Mouse (Mus musculus): ENCODE results near the gene Rtkn2. TPM values are rescaled to one million over a fixed set of nuclear protein-coding genes. Genes with fewer than 3 reads are reported as not detected.

The Rtkn2 gene
- polyA plus RNA-seq, 1 experiment from 2014 or later: 5.0 TPM

- no peaks in the 10 kb centered on the region for H3K36me3 ChIP-seq (ENCODE audit: control insufficient read depth, insufficient read depth, low read length)
- H3K27me3 ChIP-seq (replicated peaks; ENCODE audit: control insufficient read depth, insufficient read depth, low read length): no peaks in the 10 kb centered on the region
- H3K9ac ChIP-seq (ENCODE audit: low read depth, low read length): no peak overlapping the region
- H3K4me2 ChIP-seq (ENCODE audit: low read depth, low read length): no peak overlapping the region
- no peak overlapping the region for H3K4me3 ChIP-seq (ENCODE audit: low read length)
- H3K27ac ChIP-seq (ENCODE audit: low read length): no peak overlapping the region
- ATAC-seq: no peak
- H3K9me3 ChIP-seq (ENCODE audit: control insufficient read depth, low read length): no peaks in the 10 kb centered on the region
- 85% methylated on average over 17 of the region's 17 CpGs for WGBS
- H3K4me1 ChIP-seq (ENCODE audit: control insufficient read depth, insufficient read depth, low read length): no peaks in the 10 kb centered on the region
These were observed 26.0 kb downstream of the Rtkn2 start for GRCm38 (mm10) chr10:68005404-68005803.

DNA sequence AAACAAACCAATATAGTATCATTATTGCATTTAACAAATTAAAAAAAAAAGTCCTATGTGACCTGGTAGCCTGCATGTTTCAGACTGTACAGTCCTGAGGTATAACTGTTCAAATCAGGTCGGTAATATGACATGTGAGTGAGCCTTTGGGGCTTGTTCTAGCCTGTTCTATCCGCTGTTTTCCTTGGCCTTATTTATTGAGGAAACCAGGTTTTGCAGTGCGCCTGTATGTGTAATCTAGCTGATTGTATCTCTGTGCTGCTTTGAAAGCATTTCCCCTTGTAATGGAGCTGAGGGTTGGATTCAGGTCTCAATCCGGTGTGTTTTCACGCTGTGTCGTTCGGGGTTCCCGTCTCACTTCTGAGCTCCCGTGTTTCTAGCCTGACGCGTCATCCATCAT, 27.1 kb downstream of the Rtkn2 start:
- H3K9me3 ChIP-seq (ENCODE audit: control insufficient read depth, low read length): no peaks in the 10 kb centered on the region
- no peak for ATAC-seq
- WGBS: 94% methylated on average over 11 of the region's 11 CpGs

DNA sequence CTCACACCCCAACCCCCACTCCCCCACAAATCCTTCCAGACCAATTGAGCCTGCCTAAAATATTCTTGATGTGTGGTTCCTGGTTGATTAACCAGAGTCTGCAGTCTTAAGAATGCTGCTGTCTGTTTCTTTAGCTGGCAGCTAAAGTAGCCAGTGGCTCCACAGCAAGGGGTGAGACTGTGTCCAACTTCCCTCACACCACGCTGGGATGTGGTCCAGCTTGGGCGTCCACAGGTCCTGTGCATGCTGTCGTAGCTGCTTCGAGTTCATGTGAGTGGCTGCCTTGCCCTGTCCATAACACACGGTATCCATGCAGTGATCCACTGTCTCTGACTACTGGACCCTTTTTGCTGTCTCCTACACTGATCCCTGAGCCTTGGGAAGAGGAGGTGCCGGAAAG, 27.7 kb downstream of the Rtkn2 start:
- Histone ChIP-seq H3K4me3 (ENCODE audit: low read length) (no peak overlapping the region), H3K9me3 (ENCODE audit: control insufficient read depth, low read length) (no peaks in the 10 kb centered on the region), H3K27ac (ENCODE audit: low read length) (no peak overlapping the region), H3K9ac (ENCODE audit: low read depth, low read length) (no peak overlapping the region), H3K27me3 (replicated peaks; ENCODE audit: control insufficient read depth, insufficient read depth, low read length) (no peaks in the 10 kb centered on the region), H3K36me3 (ENCODE audit: control insufficient read depth, insufficient read depth, low read length) (no peaks in the 10 kb centered on the region), H3K4me1 (ENCODE audit: control insufficient read depth, insufficient read depth, low read length) (no peaks in the 10 kb centered on the region), H3K4me2 (ENCODE audit: low read depth, low read length) (no peak overlapping the region)
- WGBS: 94% methylated on average over 6 of the region's 6 CpGs
- ATAC-seq: no peak

More for the DNA sequence above, 27.1 kb downstream of the Rtkn2 start:
- Histone ChIP-seq H3K4me3 (ENCODE audit: low read length) (no peak overlapping the region), H3K36me3 (ENCODE audit: control insufficient read depth, insufficient read depth, low read length) (no peaks in the 10 kb centered on the region), H3K27me3 (replicated peaks; ENCODE audit: control insufficient read depth, insufficient read depth, low read length) (no peaks in the 10 kb centered on the region), H3K9ac (ENCODE audit: low read depth, low read length) (no peak overlapping the region), H3K4me2 (ENCODE audit: low read depth, low read length) (no peak overlapping the region), H3K27ac (ENCODE audit: low read length) (no peak overlapping the region), H3K4me1 (ENCODE audit: control insufficient read depth, insufficient read depth, low read length) (no peaks in the 10 kb centered on the region)

DNA sequence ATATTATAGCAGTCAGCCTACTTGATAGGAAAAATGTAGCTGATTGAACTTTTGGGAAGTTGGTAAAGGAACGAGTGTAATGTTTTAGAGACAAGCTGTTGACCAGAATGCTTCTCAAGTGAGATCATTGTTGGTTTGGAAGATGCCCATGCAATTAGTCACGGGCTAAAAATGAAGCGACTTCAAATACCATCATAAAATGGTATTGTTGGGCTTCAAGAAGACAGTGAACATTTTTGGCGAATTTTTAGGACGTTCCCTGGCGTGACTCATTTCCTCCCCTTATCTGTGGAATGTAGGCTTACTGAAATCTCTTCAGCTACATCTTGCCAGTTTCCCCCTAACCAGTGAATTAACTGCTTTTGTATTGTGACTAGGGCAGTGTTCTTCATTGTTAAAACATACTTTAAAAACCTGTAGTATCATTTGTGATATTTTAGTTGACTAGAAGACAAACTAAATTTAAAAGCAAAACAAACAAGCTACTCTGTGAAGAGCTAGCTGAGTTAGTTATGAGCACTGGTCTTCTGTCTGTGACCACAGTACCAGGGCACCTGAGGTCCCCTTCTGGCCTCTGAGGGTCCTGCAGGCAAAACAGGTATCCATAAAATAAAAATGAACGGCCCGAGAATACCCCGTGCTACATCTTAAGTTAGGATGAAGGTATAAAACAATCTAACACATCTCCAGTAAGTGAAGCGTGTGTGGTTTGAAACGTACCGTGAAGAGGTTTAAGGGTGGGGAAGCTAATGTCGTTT, 29.0 kb downstream of the Rtkn2 start:
- no peaks in the 10 kb centered on the region for H3K36me3 ChIP-seq (ENCODE audit: control insufficient read depth, insufficient read depth, low read length)
- no peak overlapping the region for H3K27ac ChIP-seq (ENCODE audit: low read length)
- no peaks in the 10 kb centered on the region for H3K27me3 ChIP-seq (replicated peaks; ENCODE audit: control insufficient read depth, insufficient read depth, low read length)
- 71% methylated on average over 13 of the region's 13 CpGs for WGBS
- no peaks in the 10 kb centered on the region for H3K4me1 ChIP-seq (ENCODE audit: control insufficient read depth, insufficient read depth, low read length)
- H3K9me3 ChIP-seq (ENCODE audit: control insufficient read depth, low read length): no peaks in the 10 kb centered on the region
- H3K9ac ChIP-seq (ENCODE audit: low read depth, low read length): no peak overlapping the region
- no peak overlapping the region for H3K4me2 ChIP-seq (ENCODE audit: low read depth, low read length)
- ATAC-seq: no peak
- no peak overlapping the region for H3K4me3 ChIP-seq (ENCODE audit: low read length)

DNA sequence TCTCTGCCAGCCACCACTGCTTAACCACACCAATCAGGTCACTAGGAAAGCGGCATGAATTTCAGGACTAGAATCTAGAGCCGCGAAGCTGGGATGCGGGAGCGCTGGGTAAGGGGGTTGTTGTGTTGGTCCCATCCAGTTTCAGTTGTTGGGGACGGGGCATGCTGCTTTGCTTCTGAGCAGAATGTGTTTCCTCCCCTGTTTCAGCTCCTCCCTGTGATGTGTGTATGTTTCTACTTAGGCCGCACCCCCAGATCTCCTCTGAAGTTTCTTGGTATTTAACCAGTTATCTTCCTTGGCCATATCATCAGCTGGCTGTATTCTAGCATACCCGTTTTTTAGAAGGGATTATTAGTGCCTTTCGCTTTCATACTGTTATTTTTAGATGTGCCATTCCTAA, 29.9 kb downstream of the Rtkn2 start:
- no peaks in the 10 kb centered on the region for H3K36me3 ChIP-seq (ENCODE audit: control insufficient read depth, insufficient read depth, low read length)
- H3K4me2 ChIP-seq (ENCODE audit: low read depth, low read length): no peak overlapping the region
- no peaks in the 10 kb centered on the region for H3K9me3 ChIP-seq (ENCODE audit: control insufficient read depth, low read length)
- H3K9ac ChIP-seq (ENCODE audit: low read depth, low read length): no peak overlapping the region
- 91% methylated on average over 9 of the region's 9 CpGs for WGBS
- H3K27ac ChIP-seq (ENCODE audit: low read length): no peak overlapping the region
- no peaks in the 10 kb centered on the region for H3K4me1 ChIP-seq (ENCODE audit: control insufficient read depth, insufficient read depth, low read length)
- ATAC-seq: no peak
- H3K4me3 ChIP-seq (ENCODE audit: low read length): no peak overlapping the region
- no peaks in the 10 kb centered on the region for H3K27me3 ChIP-seq (replicated peaks; ENCODE audit: control insufficient read depth, insufficient read depth, low read length)

DNA sequence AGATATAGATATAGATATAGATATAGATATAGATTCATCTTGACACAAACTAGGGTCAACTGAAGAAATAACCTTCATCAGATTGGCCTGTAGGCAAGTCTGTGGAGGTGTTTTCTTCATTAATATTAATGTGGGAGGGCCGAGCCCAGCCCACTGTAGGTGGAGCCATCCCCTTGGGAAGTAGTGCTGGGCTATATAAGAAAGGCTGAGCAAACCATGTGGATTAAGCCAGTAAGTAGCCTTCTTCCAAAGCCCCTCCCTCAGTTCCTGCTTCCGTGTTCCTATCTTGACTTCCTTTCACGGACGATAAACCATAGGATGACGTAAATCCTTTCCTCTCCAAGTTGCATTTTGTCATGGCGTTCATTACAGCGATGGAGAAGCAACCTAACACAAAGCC, 30.5 kb downstream of the Rtkn2 start:
- Histone ChIP-seq H3K9ac (ENCODE audit: low read depth, low read length) (no peak overlapping the region), H3K27ac (ENCODE audit: low read length) (no peak overlapping the region), H3K4me3 (ENCODE audit: low read length) (no peak overlapping the region), H3K9me3 (ENCODE audit: control insufficient read depth, low read length) (no peaks in the 10 kb centered on the region), H3K27me3 (replicated peaks; ENCODE audit: control insufficient read depth, insufficient read depth, low read length) (no peaks in the 10 kb centered on the region), H3K4me2 (ENCODE audit: low read depth, low read length) (no peak overlapping the region), H3K36me3 (ENCODE audit: control insufficient read depth, insufficient read depth, low read length) (no peaks in the 10 kb centered on the region), H3K4me1 (ENCODE audit: control insufficient read depth, insufficient read depth, low read length) (no peaks in the 10 kb centered on the region)
- WGBS: 93% methylated on average over 7 of the region's 7 CpGs
- no peak for ATAC-seq

- WGBS: 77% methylated on average over 2 of the region's 2 CpGs
- H3K9me3 ChIP-seq (ENCODE audit: control insufficient read depth, low read length): no peaks in the 10 kb centered on the region
- H3K4me2 ChIP-seq (ENCODE audit: low read depth, low read length): no peak overlapping the region
- ATAC-seq: no peak
- no peak overlapping the region for H3K9ac ChIP-seq (ENCODE audit: low read depth, low read length)
- H3K36me3 ChIP-seq (ENCODE audit: control insufficient read depth, insufficient read depth, low read length): no peaks in the 10 kb centered on the region
- no peaks in the 10 kb centered on the region for H3K27me3 ChIP-seq (replicated peaks; ENCODE audit: control insufficient read depth, insufficient read depth, low read length)
- H3K4me3 ChIP-seq (ENCODE audit: low read length): no peak overlapping the region
- H3K27ac ChIP-seq (ENCODE audit: low read length): no peak overlapping the region
- H3K4me1 ChIP-seq (ENCODE audit: control insufficient read depth, insufficient read depth, low read length): no peaks in the 10 kb centered on the region
These were observed 33.8 kb downstream of the Rtkn2 start for GRCm38 (mm10) chr10:68013137-68013536.

- ATAC-seq: no peak
- no peak overlapping the region for H3K27ac ChIP-seq (ENCODE audit: low read length)
- H3K4me1 ChIP-seq (ENCODE audit: control insufficient read depth, insufficient read depth, low read length): no peaks in the 10 kb centered on the region
- WGBS: 86% methylated on average over 2 of the region's 2 CpGs
- no peak overlapping the region for H3K9ac ChIP-seq (ENCODE audit: low read depth, low read length)
- 0 out of 2 replicates have a peak, but pooled peaks cover 8% of the 10 kb centered on the region for H3K9me3 ChIP-seq (ENCODE audit: control insufficient read depth, low read length)
- no peak overlapping the region for H3K4me2 ChIP-seq (ENCODE audit: low read depth, low read length)
- H3K36me3 ChIP-seq (ENCODE audit: control insufficient read depth, insufficient read depth, low read length): no peaks in the 10 kb centered on the region
- H3K27me3 ChIP-seq (replicated peaks; ENCODE audit: control insufficient read depth, insufficient read depth, low read length): no peaks in the 10 kb centered on the region
- no peak overlapping the region for H3K4me3 ChIP-seq (ENCODE audit: low read length)
These were observed 41.4 kb downstream of the Rtkn2 start for GRCm38 (mm10) chr10:68020755-68021154.

- Histone ChIP-seq H3K36me3 (ENCODE audit: control insufficient read depth, insufficient read depth, low read length) (0 out of 2 replicates have a peak, but pooled peaks cover 3% of the 10 kb centered on the region), H3K9ac (ENCODE audit: low read depth, low read length) (no peak overlapping the region), H3K9me3 (ENCODE audit: control insufficient read depth, low read length) (no peaks in the 10 kb centered on the region), H3K4me1 (ENCODE audit: control insufficient read depth, insufficient read depth, low read length) (no peaks in the 10 kb centered on the region), H3K4me2 (ENCODE audit: low read depth, low read length) (no peak overlapping the region), H3K27me3 (replicated peaks; ENCODE audit: control insufficient read depth, insufficient read depth, low read length) (no peaks in the 10 kb centered on the region), H3K4me3 (ENCODE audit: low read length) (no peak overlapping the region), H3K27ac (ENCODE audit: low read length) (no peak overlapping the region)
- ATAC-seq: no peak
- WGBS: 83% methylated on average over 3 of the region's 3 CpGs
These were observed 46.3 kb downstream of the Rtkn2 start for GRCm38 (mm10) chr10:68025660-68026059.
